Mouse (Mus musculus): ENCODE results near the gene Pbrm1. TPM values are rescaled to one million over a fixed set of nuclear protein-coding genes. Genes with fewer than 3 reads are reported as not detected.

Gene Pbrm1
- total RNA-seq, 4 experiments from 2014 or later = 51.1 to 56.1 (median 52.0) TPM

DNA sequence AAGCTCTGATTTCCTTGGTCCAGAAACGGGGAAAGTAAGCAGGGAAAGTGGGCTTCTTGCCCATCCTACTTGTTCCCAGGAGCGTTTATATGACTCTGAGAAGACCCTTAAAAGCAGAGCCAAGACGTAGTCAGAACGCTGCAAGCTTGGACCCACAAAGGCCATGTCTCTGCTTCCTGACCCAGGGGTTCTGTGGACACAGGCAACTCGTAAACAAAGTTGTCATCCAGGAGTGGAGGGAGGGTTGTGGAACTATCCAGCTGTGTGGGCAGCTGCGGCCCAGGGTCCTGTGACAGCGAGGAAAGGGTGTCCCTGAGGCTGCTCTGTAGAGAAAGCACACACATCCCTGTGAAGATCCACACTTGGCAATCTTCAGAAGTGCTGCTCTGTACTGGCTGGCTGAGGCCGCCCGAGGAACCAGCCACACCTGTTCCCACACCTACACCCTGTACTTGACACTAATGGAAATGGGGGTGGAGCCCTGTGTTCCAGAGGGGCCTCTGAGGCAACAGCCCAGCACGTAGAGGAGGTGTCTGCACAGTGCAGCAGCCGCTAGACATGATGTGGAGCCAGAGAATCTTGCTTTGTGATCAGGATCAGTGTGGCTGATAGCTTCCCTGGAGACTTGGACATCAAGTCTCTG lies 114.2 kb downstream of the Pbrm1 start:
- no peak for DNase-seq (ENCODE audit: low spot score in 2 of 2)

DNA sequence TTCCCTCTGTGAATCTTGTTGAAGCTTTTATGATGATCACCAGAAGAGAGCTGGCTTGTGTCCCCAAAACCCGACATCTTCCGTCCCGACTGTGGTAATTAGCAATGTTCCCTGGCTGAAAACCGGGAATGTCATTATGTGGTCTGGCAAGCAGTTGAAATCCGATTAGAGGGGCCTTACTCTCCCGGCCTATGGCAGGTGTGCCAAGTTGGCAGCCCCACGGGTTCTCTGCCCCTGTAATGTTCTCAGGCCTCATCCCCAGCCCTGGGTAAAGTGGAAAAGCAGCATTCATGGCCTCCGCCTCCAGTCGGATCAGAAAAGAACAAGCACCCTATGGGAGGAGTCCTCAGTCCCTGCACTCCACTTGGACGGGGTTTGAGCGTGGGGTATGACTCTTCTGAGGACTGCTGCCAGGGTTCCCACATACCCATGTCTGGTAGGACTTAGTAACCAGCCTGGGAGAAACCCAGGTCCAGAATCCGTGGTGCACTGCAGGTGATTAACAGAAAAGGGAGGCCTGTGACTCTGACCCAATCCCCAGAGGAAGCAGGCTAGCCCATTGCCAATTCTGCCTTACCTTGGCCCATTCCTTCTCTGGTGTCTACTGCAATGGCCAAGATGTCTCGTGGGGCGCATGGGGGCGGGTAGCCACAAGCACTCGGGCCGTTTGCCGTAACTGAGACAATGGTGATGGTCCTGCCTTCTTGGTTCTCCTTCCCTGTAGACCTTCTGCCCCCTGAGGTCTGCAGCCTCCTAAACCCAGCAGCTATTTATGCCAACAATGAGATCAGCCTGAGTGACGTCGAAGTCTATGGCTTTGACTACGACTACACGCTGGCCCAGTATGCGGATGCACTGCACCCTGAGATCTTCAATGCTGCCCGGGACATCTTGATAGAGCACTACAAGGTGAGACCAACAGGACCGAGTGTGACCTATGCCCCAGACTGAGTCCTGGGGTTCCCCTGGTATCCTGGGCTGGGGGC lies 115.4 kb downstream of the Pbrm1 start:
- DNase-seq (ENCODE audit: low spot score in 2 of 2) = no peak

DNA sequence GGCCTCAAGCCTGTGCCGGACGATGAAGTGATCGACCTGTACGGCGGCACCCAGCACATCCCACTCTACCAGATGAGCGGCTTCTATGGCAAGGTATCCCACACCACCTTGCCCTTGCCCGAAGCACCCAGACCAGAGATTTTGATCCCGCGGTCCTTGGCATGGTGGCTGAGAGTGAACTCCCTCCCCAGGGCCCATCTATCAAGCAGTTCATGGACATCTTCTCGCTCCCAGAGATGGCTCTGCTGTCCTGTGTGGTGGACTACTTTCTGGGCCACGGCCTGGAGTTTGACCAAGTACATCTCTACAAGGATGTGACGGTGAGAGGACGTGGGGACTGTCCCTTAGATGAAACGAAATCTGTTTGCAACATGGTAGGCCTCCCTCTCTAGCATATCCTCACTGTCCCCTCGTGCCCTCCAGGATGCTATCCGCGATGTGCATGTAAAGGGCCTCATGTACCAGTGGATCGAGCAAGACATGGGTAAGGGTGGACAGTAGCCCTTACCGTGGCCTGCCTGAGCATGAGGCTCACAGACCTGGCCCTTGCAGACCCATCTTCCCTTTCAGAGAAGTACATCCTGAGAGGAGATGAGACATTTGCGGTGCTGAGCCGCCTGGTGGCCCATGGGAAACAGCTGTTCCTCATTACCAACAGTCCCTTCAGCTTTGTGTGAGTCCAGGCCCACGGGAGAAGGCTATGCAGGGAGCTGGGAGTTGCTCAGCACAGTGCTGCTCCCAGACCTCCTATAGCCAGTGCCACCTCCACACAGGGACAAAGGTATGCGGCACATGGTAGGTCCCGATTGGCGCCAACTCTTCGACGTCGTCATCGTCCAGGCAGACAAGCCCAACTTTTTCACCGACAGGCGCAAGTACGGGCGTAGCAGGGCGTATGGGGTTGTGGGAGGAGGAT lies 116.8 kb downstream of the Pbrm1 start:
- DNase-seq (ENCODE audit: low spot score in 2 of 2) = no peak

DNA sequence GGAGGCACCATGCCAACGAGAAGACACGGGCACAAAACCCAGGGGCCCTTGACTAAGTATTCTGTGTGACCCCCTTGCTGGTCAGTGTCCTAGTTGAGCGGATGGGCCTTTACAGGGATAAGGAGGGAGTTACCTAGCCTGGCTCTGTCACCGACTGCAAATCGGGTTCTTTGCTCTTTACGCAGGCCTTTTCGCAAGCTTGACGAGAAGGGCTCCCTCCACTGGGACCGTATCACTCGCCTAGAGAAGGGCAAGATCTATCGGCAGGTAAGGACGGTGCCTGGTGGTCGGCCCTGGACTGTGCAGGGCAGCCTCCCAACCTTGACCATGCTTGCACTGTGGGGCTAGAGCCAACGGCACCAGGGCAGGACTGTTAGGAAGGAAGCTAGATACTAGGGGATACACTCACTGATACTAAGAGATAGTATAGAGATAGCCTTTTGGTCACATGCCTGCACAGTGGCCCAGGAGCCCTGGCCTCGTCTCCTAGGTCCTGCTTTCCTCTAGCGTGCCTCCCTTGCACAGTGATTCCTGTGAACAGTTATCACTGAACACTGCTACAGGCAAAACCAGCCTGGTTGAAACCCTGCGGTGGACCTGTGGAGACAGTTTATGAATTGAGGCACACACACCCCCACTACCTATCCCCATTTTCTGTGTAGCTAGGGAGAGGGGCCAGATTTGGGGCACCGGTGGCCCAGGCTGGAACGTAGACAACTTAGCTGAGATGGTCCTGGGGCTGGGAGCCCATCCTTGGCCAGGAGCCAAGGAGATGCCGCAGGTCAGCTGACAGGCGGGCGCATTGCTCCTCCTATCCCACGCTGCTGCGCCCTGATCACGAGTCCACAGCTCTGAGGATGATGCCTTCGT lies 117.7 kb downstream of the Pbrm1 start:
- no peak for DNase-seq (ENCODE audit: low spot score in 2 of 2)

DNA sequence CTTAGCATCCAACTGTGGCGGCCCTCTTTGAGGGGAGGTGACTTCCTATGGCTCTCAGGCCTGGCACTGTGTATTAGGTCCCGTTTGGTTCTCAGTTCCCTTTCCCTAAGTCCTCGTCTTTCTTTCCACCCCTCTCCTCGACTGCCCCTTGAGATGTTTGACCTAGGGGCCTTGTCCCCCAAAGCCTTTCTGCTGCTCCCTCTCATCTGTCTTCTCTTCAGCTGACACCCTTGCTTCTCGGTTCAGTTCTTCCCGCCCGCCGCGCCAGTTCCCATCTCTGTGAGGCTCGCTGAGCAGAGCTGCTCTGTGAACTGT lies 118.3 kb downstream of the Pbrm1 start:
- DNase-seq (ENCODE audit: low spot score in 2 of 2) = no peak

DNA sequence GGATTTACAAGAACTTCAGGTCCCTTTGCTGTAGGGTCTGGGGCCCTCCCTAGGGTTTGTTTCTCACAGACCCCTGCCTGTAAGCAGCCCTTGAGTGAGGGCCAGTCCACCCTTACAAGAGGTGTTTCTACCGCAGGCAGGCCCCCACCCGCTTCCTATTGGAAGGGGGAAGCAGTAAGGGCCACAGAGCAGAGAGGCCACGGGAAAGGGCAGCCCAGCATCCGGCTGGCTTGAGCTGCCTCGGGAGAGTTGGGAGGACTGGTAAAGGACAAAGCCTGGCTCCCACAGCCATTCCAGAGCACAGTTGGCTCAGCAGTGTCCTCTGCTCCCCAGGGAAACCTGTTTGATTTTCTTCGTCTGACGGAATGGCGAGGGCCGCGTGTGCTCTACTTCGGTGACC lies 118.9 kb downstream of the Pbrm1 start:
- DNase-seq (ENCODE audit: low spot score in 2 of 2) = no peak

DNA sequence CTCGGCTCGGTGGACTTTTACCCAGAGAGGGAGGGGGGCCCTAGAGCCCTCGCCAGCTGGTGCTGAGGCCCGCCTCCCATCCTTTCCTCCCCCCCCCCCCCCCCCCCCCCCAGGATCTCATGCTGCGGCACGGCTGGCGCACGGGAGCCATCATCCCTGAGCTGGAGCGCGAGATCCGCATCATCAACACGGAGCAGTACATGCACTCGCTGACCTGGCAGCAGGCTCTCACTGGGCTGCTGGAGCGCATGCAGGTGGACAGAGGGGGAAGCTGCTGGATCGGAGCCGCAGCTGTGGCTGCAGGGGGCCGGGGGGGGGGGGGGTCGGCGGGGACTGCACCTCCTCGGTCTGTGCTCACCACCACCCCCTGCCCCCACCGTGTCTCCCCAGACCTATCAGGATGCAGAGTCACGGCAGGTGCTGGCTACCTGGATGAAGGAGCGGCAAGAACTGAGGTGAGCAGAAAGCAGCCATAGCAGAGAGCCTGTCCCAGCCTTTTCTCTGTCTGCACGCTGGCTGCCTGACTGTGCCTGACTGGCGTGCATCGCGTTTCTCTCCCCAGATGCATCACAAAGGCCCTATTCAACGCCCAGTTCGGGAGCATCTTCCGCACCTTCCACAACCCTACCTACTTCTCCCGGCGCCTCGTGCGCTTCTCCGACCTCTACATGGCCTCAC lies 119.4 kb downstream of the Pbrm1 start:
- no peak for DNase-seq (ENCODE audit: low spot score in 2 of 2)

DNA sequence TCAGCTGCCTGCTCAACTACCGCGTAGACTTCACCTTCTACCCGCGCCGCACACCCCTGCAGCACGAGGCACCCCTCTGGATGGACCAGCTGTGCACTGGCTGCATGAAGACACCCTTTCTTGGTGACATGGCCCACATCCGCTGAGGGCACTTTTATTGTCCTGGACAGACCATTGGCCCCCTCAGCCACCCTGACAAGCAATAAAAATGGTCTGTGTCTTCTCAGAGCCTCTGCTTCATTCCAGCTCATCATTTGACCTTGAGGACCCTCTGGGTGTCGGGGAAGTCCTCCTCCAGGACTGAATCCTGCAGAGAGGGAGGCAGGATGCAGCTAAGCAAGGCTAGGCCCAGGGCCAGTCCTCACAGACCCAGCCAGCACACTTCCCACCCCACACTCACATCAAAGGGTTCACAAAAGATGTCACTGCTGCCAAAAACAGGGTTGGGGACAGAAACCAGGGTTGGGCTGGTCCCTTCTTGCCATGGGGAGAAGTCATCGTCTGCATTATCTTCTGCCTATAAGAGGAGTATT lies 120.0 kb downstream of the Pbrm1 start:
- DNase-seq (ENCODE audit: low spot score in 2 of 2) = no peak

DNA sequence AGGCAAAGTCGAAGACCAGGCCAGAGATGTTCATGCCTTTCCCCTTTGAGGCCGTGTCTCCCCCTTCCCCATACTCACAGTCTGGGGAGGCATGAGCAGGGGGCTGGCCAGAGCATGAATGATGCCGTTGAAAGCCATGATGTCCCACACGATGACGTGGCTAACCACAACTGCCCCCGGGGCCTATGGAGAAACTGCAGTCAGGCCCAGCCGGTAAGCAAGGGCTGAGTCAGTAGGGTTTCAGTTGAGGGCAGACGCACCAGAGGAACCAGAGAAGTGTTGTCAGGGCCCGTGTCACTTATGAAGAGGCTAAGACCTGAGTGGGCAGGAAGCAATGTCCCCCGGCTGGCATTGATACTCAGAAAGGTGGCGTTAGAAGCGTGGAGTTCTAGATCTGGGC lies 120.7 kb downstream of the Pbrm1 start:
- no peak for DNase-seq (ENCODE audit: low spot score in 2 of 2)

DNA sequence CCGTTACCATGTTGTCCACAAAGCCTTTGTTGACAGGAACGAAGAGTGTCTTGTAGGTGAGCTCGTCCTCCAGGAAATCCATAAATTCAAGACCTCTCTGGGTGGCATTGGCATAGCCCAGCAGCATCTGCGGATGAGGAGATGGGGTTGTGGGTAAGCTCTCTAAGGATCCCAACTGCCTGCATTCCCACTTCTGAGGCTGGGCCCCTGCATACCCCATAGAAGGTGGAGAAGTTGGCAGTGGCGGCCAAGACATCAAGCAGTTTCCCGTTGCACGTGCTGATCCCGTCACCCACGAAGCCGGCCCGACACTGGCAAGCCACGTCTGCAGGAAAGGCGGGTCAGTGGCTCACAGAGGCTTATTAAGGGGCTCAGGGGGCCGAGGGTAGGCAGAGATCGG lies 121.2 kb downstream of the Pbrm1 start:
- no peak for DNase-seq (ENCODE audit: low spot score in 2 of 2)

DNA sequence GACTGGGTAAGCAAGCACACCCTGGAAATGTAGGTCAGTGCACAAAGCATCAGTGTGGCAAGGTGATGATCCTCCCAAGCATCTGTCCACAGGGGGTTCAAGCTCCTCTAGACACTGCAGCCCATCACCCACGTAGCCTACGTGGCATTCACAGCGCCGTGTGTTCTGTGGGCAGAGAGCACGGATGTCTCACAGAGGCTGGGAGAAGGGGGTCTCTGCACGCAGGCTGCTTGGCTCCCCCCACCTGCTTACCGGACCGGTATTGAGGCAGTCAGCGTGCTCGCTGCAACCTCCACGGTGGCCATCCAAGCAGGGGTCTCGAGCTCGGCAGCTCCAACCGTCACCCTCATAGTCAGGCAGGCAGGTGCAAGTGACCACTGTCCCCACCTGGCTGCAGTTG lies 122.1 kb downstream of the Pbrm1 start:
- DNase-seq (ENCODE audit: low spot score in 2 of 2) = no peak

DNA sequence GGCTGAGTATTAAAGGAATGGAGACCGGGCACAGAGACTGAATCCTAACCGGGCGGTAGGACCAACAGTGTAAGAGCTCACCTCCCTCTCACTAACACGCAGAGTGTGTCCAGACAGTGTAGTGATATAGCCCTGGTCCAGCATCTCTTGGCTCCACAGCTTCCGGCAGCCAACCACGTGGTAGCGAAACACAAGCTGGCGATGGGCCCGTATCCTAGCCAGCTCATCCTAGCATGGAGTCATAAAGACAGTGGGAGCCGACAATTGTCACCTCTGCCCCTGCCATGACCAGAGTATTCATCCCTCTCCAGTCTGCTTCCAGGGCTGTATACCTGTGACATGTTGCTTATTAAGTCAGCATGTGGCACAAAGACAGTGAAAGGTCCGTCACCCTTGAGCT lies 126.8 kb downstream of the Pbrm1 start:
- no peak for DNase-seq (ENCODE audit: low spot score in 2 of 2)

DNA sequence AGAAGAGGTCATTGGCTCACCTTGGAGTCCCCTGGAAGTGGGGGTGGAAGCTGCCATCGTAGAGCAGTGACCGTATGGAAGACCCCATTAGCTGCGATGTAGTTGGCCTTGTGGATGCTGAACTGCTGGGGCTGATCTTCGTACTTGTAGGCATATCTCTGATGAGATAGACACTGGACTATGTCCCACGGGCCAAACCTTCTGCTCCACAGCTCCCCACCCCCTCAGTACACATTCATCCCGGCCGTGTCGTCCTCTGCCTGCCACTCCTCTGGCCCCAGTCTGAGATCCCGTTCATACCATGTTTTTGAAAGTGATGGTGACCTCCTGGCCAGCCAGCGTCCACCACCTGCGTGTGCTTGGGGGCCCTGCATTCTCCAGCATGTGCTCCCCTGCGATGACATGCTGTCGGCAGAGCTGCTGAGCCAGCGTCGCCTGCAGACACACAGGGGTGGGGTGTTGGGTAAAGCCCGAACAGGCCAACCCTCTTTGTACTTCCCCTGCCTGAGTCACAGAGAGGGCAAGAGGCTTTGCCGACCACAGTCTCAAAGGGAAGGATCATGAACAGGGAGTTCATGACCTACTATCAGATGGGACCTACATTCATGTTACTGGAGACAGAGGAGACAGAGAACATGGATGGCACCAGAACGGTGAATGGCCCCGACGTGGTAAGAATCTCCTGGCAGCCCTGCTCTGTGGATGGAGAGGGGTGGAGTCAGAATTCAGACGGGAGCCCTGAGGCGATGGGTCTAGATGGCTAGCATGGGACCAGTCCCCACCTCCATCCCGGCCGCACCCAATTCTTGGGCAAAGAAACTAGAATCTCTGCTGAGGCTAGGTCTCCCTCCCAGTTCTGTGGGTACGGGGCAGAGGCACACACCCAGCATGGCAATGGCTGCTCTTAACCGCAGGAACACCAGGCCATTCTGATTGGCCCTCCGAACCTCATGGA lies 141.5 kb downstream of the Pbrm1 start:
- no peak for DNase-seq (ENCODE audit: low spot score in 2 of 2)

DNA sequence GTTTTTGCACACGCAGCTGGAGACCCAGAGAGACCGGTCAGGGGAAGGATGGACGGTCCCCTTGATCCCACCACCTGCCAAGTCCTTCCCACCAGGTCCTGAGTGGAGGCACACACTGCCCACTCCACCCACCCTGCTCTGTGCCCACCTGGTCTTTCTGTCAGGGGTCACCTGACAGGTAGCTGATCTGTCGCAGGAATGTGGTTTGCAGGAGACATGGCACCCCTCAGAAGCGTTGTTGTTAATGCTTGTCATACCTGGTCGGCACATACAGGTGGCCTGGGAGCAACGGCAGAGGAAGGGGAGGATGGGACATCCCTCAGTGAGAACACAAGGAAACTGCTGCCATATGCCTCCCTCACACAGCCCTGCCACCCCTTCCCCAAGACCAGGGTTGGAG lies 142.3 kb downstream of the Pbrm1 start:
- no peak for DNase-seq (ENCODE audit: low spot score in 2 of 2)

DNA sequence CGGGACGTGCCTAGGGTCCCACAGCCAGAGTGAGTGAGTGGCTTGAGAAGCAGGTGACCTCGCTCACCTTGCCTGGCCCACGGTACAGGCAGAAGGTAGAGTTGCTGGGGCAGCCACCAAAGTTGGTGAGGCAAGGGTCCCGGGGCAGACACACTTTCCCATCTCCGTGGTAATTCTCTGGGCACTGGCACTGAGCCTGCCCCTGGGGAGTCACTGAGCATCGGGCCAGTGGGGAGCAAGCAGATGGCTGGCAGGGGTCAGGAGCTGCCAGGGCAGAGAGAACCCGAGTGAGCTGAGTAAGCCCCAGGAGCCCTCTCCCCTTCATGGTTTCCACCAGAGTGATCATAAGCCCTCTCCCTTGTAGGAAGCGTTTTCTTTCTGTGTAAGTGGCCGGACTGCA lies 142.7 kb downstream of the Pbrm1 start:
- no peak for DNase-seq (ENCODE audit: low spot score in 2 of 2)

DNA sequence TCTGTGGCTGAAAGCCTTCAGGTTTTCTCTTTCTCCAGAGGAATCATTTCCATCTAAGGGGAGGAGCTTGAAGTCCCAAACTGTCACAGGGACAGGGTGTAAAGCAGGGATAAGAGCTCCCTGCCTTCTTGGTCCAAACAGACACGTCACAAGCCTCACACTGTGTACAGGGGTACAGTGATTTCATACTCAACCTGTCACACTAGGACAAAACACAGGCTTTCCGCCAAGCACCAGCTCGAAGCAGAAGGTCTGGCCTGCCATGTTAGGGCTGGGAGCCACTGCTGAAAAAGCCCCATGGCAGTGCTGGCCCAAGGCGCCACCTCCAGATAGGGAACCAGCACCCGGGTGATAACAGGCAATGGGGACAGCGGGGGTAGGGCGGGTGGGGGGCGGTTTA lies 145.1 kb downstream of the Pbrm1 start:
- DNase-seq (ENCODE audit: low spot score in 2 of 2) = no peak

DNA sequence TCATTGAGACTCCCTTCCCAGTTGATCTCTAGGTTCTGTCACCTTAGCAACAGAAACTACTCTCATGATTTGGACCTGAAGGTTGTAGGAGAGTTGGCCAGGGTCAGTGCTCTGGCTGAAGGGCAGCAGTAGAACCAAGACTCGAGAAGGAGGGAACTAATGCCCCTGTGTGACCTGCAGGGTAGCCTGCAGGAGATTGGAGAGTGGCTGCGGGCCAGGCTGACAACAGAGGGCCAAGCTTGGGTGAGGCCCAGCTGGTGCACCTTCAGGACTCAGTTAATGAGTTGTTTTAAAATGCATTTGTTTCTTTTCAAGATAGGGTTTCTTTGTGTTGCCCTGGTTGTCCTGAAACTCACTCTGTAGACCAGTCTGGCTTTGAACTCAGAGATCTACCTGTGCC lies 146.1 kb downstream of the Pbrm1 start:
- no peak for DNase-seq (ENCODE audit: low spot score in 2 of 2)

DNA sequence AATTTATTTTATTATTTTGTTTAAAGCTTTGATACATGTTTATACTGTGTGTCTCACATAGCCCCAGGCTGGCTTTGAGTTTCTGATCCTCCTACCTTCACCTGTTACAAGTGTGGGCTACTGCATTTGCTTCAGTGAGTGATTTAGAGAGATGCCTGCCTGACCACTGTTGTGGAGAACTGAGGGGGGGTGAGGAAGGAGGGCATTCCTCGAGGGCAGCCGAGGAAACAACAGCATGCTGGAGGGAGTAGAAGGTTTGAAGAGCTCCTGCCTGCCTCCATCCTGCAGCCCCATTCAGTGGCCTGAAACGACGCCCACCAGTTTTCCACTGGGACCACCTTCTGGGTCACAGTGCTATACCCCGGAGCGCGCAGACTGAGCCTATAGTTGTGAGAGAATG lies 146.5 kb downstream of the Pbrm1 start:
- DNase-seq (ENCODE audit: low spot score in 2 of 2) = no peak
